Mouse (Mus musculus): Measurements from ENCODE around the gene Aqp9. TPM values are rescaled to one million over a fixed set of nuclear protein-coding genes. Genes with fewer than 3 reads are reported as not detected.

Aqp9 gene
- total and polyA plus RNA-seq, 3 experiments: 0.08 TPM; not detected in 2

DNA sequence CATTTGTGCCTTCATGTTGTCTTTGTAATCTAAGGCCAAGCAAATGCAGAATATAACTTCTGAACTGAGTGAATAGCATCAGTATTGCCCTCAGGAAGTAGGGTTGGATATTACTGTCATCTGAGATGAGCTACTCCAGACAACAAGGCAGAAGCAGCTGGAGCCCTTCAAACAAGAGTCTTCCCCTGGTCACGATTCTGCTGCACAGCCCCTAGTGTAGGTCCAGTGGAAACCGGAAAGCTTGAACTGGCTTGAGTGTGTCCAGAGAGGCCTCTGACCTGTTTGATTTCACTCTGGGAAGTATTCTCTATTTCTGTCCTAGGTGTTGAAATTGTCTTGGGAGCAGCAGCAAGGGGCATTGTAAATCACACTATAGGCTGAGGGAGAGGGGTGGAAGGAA lies 29.5 kb downstream of the Aqp9 start:
- in situ Hi-C loops (cut with MboI; ENCODE audit: low pct_ligation_motif_present, low pct_unique_long_range_greater_than_20kb, low sequenced_read_pairs): loop anchor here (10.0 kb wide), 1 partner anchor 46 kb away; no protein-coding TSS in a partner anchor
- dilution Hi-C loops (cut with MboI; ENCODE audit: extremely low pct_ligation_motif_present, extremely low pct_unique_long_range_greater_than_20kb, low sequenced_read_pairs): no loop called here
- Histone ChIP-seq H3K9ac (ENCODE audit: insufficient read depth, low read depth) (no peak overlapping the region), H3K9me3 (replicated peaks; ENCODE audit: low read length) (no peaks in the 10 kb centered on the region), H3K4me1 (ENCODE audit: control insufficient read depth in 1 of 2, insufficient read depth in 2 of 2) (peaks cover 4 to 19% of the 10 kb centered on the region in 2 experiments; a peak in 3 of 4 replicates), H3K36me3 (replicated peaks in 1 of 2; ENCODE audit: control insufficient read depth in 1 of 2, insufficient read depth in 1 of 2, low read length in 1 of 2) (no peaks in the 10 kb centered on the region), H3K79me2 (replicated peaks; ENCODE audit: control insufficient read depth, extremely low read depth, insufficient read depth, poor library complexity, severe bottlenecking) (no peaks in the 10 kb centered on the region), H3K4me2 (ENCODE audit: insufficient read depth, low read depth, poor library complexity, severe bottlenecking) (no peak overlapping the region), H3K4me3 (replicated peaks in 1 of 3; ENCODE audit: low read depth in 2 of 3, low read length in 2 of 3, poor library complexity in 1 of 3) (no peak overlapping the region), H3K27ac (ENCODE audit: insufficient read depth, low read depth) (no peak overlapping the region), H3K27me3 (replicated peaks) (no peaks in the 10 kb centered on the region)
- TF ChIP-seq NELFE (IDR thresholded peaks at IDR 0.05; ENCODE audit: low read depth, low read length) (no peak), KAT2A (IDR thresholded peaks at IDR 0.05; ENCODE audit: insufficient replicate concordance, low read length) (no peak), POLR2A (IDR thresholded peaks at IDR 0.05; ENCODE audit: low read depth, low read length) (no peak), MAZ (IDR thresholded peaks at IDR 0.05; ENCODE audit: low read depth, low read length) (no peak), NRF1 (IDR thresholded peaks at IDR 0.05; ENCODE audit: low read depth, low read length) (no peak), JUN (IDR thresholded peaks at IDR 0.05; ENCODE audit: insufficient read depth, low read depth, low read length) (no peak)
- no peak for DNase-seq (ENCODE audit: extremely low read depth)

DNA sequence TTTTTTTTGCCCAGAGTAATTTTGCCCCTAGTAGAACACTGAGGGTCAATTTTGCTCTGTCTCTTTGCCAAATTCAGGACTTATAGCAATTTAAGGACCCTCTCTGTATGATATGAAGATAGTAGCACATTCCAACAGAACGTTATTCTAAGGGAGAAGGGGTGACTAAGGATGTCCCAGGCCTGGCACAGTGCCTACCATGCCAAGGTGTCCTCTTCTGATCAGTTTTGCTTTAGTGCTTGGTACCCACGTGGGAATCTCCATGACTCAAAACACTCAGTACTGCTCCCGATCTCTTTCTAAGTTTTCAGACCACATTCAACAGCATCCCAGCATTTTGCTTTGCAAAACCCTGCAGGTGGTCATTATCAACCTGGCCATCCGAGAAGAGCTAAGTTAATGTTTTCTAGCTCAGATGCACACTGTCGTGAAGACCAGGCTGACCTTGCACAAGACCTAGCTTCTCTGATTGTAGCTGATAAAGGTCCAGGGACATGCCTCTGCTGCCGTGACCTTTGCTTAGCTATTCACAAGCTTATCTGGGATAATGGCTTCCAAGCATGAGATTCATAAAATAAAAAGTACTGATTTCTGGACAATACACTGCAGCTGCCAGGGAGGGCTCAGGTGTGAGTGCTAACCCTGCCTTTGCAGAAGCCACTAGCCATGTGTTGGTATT lies 31.1 kb downstream of the Aqp9 start:
- TF ChIP-seq CHD2 (IDR thresholded peaks at IDR 0.05; ENCODE audit: low read length) (no peak), RCOR1 (conservative IDR thresholded peaks at IDR 0.05; ENCODE audit: low read depth, low read length) (no peak), NELFE (IDR thresholded peaks at IDR 0.05; ENCODE audit: low read depth, low read length) (no peak), MAZ (IDR thresholded peaks at IDR 0.05; ENCODE audit: low read depth, low read length) (no peak), GABPA (IDR thresholded peaks at IDR 0.05; ENCODE audit: insufficient replicate concordance, low read depth, low read length) (no peak), ZC3H11A (IDR thresholded peaks at IDR 0.05; ENCODE audit: low read depth, low read length) (no peak), MEF2A (IDR thresholded peaks at IDR 0.05; ENCODE audit: borderline replicate concordance, low read depth, low read length) (no peak), ZMIZ1 (IDR thresholded peaks at IDR 0.05; ENCODE audit: low read depth, low read length) (no peak), SMC3 (IDR thresholded peaks at IDR 0.05; ENCODE audit: low read depth, low read length) (no peak)
- H3K4me3 ChIP-seq (replicated peaks in 1 of 3; ENCODE audit: low read depth in 2 of 3, low read length in 2 of 3, poor library complexity in 1 of 3): no peak overlapping the region
- dilution Hi-C loops (cut with MboI; ENCODE audit: extremely low pct_ligation_motif_present, extremely low pct_unique_long_range_greater_than_20kb, low sequenced_read_pairs) (no loop called here), in situ Hi-C loops (cut with MboI; ENCODE audit: low pct_ligation_motif_present, low pct_unique_long_range_greater_than_20kb, low sequenced_read_pairs) (loop anchor here (10.0 kb wide), 1 partner anchor 47 kb away; no protein-coding TSS in a partner anchor)
- H3K4me1 ChIP-seq (ENCODE audit: control insufficient read depth in 1 of 2, insufficient read depth in 2 of 2): peaks cover 4 to 19% of the 10 kb centered on the region in 2 experiments; a peak in 3 of 4 replicates
- H3K36me3 ChIP-seq (replicated peaks in 1 of 2; ENCODE audit: control insufficient read depth in 1 of 2, insufficient read depth in 1 of 2, low read length in 1 of 2): no peaks in the 10 kb centered on the region
- no peaks in the 10 kb centered on the region for H3K9me3 ChIP-seq (replicated peaks; ENCODE audit: low read length)
- no peaks in the 10 kb centered on the region for H3K79me2 ChIP-seq (replicated peaks; ENCODE audit: control insufficient read depth, extremely low read depth, insufficient read depth, poor library complexity, severe bottlenecking)
- H3K4me2 ChIP-seq (ENCODE audit: insufficient read depth, low read depth, poor library complexity, severe bottlenecking): no peak overlapping the region
- no peak overlapping the region for H3K9ac ChIP-seq (ENCODE audit: insufficient read depth, low read depth)
- H3K27me3 ChIP-seq (replicated peaks): no peaks in the 10 kb centered on the region
- DNase-seq (ENCODE audit: extremely low read depth): no peak
- no peak overlapping the region for H3K27ac ChIP-seq (ENCODE audit: insufficient read depth, low read depth)

Data from CH12.LX (cell line).